Mouse (Mus musculus) small intestine, adult 2 months (tissue): ENCODE results near the gene D430019H16Rik. TPM values are rescaled to one million over a fixed set of nuclear protein-coding genes. Genes with fewer than 3 reads are reported as not detected.

Source experiments
- H3K27ac ChIP-seq: fragments of 200-500 bp; 2 replicates; pipeline ENCODE4 v1.5.1; 2012; ENCODE audit warnings: low read depth, low read length, control low read depth, inconsistent platforms; ENCODE audit not compliant: insufficient read depth
- H3K27me3 ChIP-seq: fragments of 200-500 bp; 2 replicates; pipeline ENCODE4 v1.6.1; 2012; ENCODE audit warnings: mild to moderate bottlenecking, moderate library complexity, low read length, inconsistent platforms; ENCODE audit not compliant: control insufficient read depth, insufficient read depth
- H3K36me3 ChIP-seq: fragments of 200-500 bp; 2 replicates; pipeline ENCODE4 v1.6.1; 2012; ENCODE audit warnings: mild to moderate bottlenecking, low read length, control low read depth, inconsistent platforms; ENCODE audit not compliant: control insufficient read depth, insufficient read depth
- H3K4me1 ChIP-seq: fragments of 200-500 bp; 2 replicates; pipeline ENCODE4 v1.6.1; 2012; ENCODE audit warnings: low read length, inconsistent platforms, mixed read lengths; ENCODE audit not compliant: control insufficient read depth, insufficient read depth, insufficient read length
- H3K4me3 ChIP-seq: fragments of 200-500 bp; 2 replicates; pipeline ENCODE4 v1.5.1; 2012; ENCODE audit warnings: low read depth, mild to moderate bottlenecking, control low read depth, inconsistent platforms, low read length, moderate library complexity
- CTCF ChIP-seq: fragments of 200-500 bp; IDR thresholded peaks from 2 replicates; pipeline ENCODE4 v1.5.1; 2012; ENCODE audit warnings: low read depth, mild to moderate bottlenecking, control low read depth, inconsistent platforms, low read length, moderate library complexity, mixed read lengths; ENCODE audit not compliant: insufficient replicate concordance, insufficient read length; ENCODE audit errors: extremely low read depth
- POLR2A ChIP-seq: fragments of 200-500 bp; IDR thresholded peaks from 2 replicates; pipeline ENCODE4 v1.6.1; 2012; ENCODE audit warnings: low read depth, mild to moderate bottlenecking, control low read depth, inconsistent platforms, low read length, moderate library complexity
- WGBS: fragments of 180-500 bp; shearing (Covaris S2); methylation state at CpG from one replicate; pipeline ENCODE4 v1.1.7; 2018; 5-methylcytosine and 5-hydroxymethylcytosine counted together
- polyA plus RNA-seq: library from polyadenylated mRNA; depleted of rRNA; stranded (reverse); fragments of >200 nt; gene quantifications from 2 replicates; pipeline ENCODE4 v1.2.3, GENCODE M21; 2012

Gene D430019H16Rik
- polyA plus RNA-seq, 1 experiment, result 0.75 TPM

DNA sequence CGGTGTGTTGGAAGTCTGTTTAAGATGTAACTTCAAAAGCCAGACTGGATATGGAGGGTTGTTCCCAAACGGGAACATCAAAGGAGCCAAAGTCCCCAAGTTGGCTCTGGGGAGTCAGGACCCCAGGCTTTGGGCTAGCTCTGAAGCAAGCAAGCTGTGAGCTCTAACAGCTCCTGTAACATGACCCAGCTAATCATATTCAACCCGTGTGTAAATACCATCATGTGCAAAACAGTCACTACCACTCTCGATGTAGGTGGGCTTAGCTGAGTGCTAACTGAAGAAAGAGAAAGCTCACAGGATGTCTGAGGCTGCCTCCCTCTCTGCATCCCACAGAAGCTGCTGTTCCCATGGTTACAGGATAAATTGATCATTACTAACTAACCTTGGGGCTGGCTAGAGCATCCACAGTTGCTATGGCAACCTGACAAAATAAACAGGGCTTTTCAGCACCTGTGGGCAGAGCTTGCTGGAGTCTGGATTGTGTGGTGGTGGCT lies 1.5 kb downstream of the D430019H16Rik start:
- peaks cover 3% of the 10 kb centered on the region; the same call in 1 of the 2 replicates for H3K4me1 ChIP-seq
- no peak for TF ChIP-seq POLR2A
- no peak for TF ChIP-seq CTCF
- 12% methylated on average over 4 of the region's 4 CpGs for WGBS
- H3K27me3 ChIP-seq, result peaks cover 7% of the 10 kb centered on the region; the same call in 1 of the 2 replicates
- no peaks in the 10 kb centered on the region for H3K36me3 ChIP-seq
- no peak overlapping the region for H3K27ac ChIP-seq
- no peak overlapping the region for H3K4me3 ChIP-seq

DNA sequence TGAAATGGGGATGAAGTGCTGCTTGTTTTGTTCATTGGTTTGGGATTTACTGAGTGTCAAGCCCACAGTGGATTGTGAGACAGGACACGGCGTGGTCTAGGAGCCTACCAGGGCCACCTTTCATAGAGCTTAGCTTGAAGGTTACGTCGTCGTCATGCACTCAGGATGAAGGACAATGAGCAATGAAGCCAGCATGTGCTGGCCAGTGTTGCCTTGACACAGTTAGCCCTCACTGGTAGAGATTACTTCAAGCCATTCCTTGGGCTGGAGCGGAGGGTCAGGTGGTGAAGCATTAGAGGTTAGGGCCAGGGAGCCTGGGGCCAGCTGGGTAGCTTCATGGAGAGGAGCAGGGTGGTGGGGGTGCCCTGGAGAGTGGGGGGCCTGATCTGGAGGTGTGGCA lies 5.1 kb downstream of the D430019H16Rik start:
- no peaks in the 10 kb centered on the region for H3K36me3 ChIP-seq
- no peak overlapping the region for H3K27ac ChIP-seq
- peaks cover 2% of the 10 kb centered on the region; the same call in 1 of the 2 replicates for H3K4me1 ChIP-seq
- H3K4me3 ChIP-seq, result no peak overlapping the region
- WGBS, result 89% methylated on average over 6 of the region's 6 CpGs
- TF ChIP-seq POLR2A, result no peak
- no peak for TF ChIP-seq CTCF
- peaks cover 7% of the 10 kb centered on the region; the same call in 1 of the 2 replicates for H3K27me3 ChIP-seq

DNA sequence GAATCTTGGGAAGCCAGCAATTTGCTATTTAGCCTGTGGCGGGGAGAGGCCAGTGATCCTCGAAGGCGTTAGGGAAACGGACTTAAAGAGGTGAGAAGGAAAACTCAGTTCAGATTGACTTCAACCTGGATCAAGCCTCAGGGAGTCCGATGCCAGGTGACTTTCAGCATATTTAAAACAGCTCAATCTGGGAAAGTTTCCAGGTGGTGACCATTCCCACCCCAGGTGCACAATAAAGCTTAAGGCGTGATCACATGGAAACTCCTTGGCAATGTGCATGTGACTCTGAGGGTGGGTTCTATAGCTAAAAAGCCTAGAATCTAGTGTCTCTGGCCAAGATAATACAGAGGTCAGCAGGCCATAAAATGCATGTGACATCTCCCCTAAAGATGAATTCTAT lies 7.4 kb downstream of the D430019H16Rik start:
- Histone ChIP-seq H3K4me3 (no peak overlapping the region), H3K4me1 (no peaks in the 10 kb centered on the region), H3K27me3 (no peaks in the 10 kb centered on the region), H3K27ac (no peak overlapping the region), H3K36me3 (no peaks in the 10 kb centered on the region)
- 75% methylated on average over 6 of the region's 6 CpGs for WGBS
- TF ChIP-seq POLR2A (no peak), CTCF (no peak)

DNA sequence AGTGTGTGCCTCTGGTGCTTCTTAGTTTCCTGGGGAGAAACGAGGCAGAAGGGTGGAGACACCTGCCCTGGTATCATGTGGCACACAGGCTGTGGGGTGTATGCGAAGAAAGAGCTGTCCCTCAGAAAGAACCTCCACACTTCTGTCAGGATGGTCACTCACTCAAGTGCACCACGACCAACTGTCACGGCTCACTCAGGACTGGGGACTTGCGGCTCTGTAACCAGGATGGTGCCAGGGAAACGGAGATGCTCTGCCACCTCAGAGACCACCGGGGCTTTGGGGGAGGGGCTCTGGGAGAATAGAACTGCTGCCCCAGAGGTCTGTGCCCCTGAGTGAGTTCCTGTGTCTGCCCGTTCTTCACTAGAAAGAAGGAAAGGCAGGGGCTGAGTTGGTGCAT lies 15.4 kb downstream of the D430019H16Rik start:
- Histone ChIP-seq H3K36me3 (no peaks in the 10 kb centered on the region), H3K27ac (no peak overlapping the region), H3K4me3 (no peak overlapping the region), H3K4me1 (no peaks in the 10 kb centered on the region), H3K27me3 (no peaks in the 10 kb centered on the region)
- 77% methylated on average over 8 of the region's 8 CpGs for WGBS
- no peak for TF ChIP-seq CTCF
- TF ChIP-seq POLR2A, result no peak

DNA sequence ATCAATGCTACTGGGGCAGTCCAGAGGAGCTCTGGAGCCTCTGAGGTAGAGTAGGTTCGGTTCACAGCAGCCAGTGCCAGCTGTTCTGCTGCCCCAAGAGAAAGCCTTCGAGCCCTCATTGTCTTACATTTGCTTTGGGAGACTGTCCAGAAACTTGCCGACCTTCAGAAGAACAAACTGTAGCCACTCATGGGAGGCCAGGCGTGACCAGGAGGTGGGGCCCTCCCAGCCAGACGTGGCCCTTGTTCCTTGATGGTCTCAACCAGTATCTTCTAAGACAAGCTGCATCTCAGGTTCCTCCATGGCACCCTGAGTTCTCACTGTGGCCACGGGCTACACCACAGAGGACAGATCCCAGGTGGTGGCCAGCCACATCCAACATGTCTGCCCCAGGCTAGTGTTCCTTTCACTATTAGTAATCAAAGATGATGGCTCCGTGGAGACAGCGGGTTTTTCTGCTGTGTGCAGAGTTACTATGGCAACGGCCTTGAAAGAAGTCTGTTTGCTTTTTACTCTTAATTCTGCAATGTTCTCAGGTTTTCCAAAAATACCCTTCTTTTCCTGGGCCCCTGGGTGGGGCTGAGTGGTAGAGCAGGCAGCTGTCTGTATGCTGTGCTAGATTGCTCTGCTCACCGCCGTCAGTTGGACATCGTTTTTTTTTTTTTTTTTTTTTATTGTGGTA lies 21.7 kb downstream of the D430019H16Rik start:
- no peak overlapping the region for H3K4me3 ChIP-seq
- H3K36me3 ChIP-seq, result no peaks in the 10 kb centered on the region
- no peaks in the 10 kb centered on the region for H3K27me3 ChIP-seq
- no peaks in the 10 kb centered on the region for H3K4me1 ChIP-seq
- WGBS, result 48% methylated on average over 12 of the region's 12 CpGs
- TF ChIP-seq POLR2A, result no peak
- TF ChIP-seq CTCF, result no peak
- no peak overlapping the region for H3K27ac ChIP-seq

DNA sequence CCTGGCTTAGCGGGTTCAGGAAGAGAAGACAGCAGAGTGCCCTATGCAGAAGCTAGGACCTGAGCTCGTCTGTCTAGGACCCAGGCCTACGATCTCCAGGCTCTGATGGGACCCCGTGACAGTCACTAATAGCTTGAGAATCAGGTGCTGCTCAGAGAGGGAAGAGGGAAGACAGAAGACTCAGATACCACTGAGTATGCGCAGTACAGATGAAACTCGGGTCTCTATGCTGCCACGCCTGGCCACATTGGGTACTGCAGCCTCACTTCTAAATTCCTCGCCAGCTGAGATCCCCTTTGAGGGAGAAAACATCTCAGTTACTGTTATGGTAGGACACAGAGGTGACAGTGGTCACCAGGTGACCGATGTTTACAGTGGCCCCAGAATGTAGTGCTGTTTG lies 22.8 kb downstream of the D430019H16Rik start:
- Histone ChIP-seq H3K27me3 (no peaks in the 10 kb centered on the region), H3K4me3 (no peak overlapping the region), H3K4me1 (no peaks in the 10 kb centered on the region), H3K36me3 (no peaks in the 10 kb centered on the region), H3K27ac (no peak overlapping the region)
- no peak for TF ChIP-seq POLR2A
- peak; percentile 75; the same call in 1 of the 2 replicates for TF ChIP-seq CTCF
- WGBS, result 42% methylated on average over 9 of the region's 9 CpGs

DNA sequence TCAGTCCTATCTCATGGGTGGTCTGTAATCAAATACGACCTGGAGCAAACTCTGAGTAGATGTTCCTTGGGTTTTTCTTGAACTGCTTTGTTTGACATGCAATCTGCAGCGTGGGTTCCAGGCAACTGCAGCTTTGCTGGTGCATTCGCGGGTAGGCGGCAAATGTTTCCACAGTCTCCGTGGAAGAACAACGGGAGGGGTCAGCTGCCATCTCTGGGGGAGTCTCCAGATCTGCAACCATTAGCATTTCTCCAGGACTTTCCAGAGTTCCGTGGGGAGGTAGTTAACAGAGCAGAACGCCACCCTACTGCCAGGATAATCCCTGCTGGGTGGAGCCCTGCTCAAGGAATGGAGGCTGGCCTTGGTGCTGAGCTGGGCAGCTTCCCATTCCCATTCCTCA lies 23.3 kb downstream of the D430019H16Rik start:
- TF ChIP-seq CTCF (no peak), POLR2A (no peak)
- Histone ChIP-seq H3K27ac (no peak overlapping the region), H3K36me3 (no peaks in the 10 kb centered on the region), H3K4me1 (no peaks in the 10 kb centered on the region), H3K4me3 (no peak overlapping the region), H3K27me3 (no peaks in the 10 kb centered on the region)
- 71% methylated on average over 9 of the region's 9 CpGs for WGBS
